ENCODE assay signal across 30 mouse cellular contexts in genomic region chr10:117635078-117635771, GRCm38 (mm10).
"Had no signal": no experiment of that assay in that cellular context is flagged by ENCODE, and none has a peak within 500 bp of the region (broad histone marks: within the 10 kb centered on the region; RNA-seq: fewer than 3 reads in every experiment).

No protein-coding gene starts in this region.

- H3K9ac ChIP-seq: heart, embryonic 12.5 days; heart, embryonic 13.5 days; heart, embryonic 15.5 days; hindbrain, embryonic 12.5 days; hindbrain, embryonic 13.5 days; hindbrain, embryonic 14.5 days; hindbrain, embryonic 15.5 days; intestine, embryonic 15.5 days; kidney, embryonic 15.5 days had no signal

- H3K36me3 ChIP-seq: heart, embryonic 10.5 days; heart, embryonic 12.5 days; heart, embryonic 13.5 days; heart, embryonic 15.5 days; hindbrain, embryonic 10.5 days; hindbrain, embryonic 12.5 days; hindbrain, embryonic 13.5 days; hindbrain, embryonic 15.5 days; intestine, embryonic 15.5 days; kidney, embryonic 15.5 days had no signal

- H3K27me3 ChIP-seq: intestine, embryonic 15.5 days had no signal

- DNase-seq: heart, postnatal 10 days; heart, postnatal 36 days; heart, postnatal 4 days; kidney, adult 11 months; kidney, adult 18-20 months; kidney, adult 2 months; kidney, adult 8-10 months; kidney, adult 9 months; kidney, postnatal 10 days; kidney, postnatal 14 days; kidney, postnatal 25 days; kidney, postnatal 36 days; kidney, postnatal 4 days; layer of hippocampus, adult 9-11 months; layer of hippocampus, postnatal 36 days had no signal

- H3K4me1 ChIP-seq: hindbrain, embryonic 12.5 days; hindbrain, embryonic 13.5 days; hindbrain, embryonic 15.5 days; intestine, embryonic 15.5 days had no signal

- H3K27ac ChIP-seq: heart, embryonic 10.5 days; heart, embryonic 13.5 days; heart, embryonic 15.5 days; hindbrain, embryonic 10.5 days; hindbrain, embryonic 12.5 days; hindbrain, embryonic 13.5 days; hindbrain, embryonic 14.5 days; hindbrain, embryonic 15.5 days; hindbrain, postnatal 0 days; intestine, embryonic 15.5 days; kidney, embryonic 15.5 days; kidney, postnatal 0 days; layer of hippocampus, adult 2 months; left cerebral cortex, adult 2 months had no signal

- H3K4me3 ChIP-seq: heart, embryonic 10.5 days; heart, embryonic 12.5 days; heart, embryonic 13.5 days; heart, embryonic 15.5 days; hindbrain, embryonic 10.5 days; hindbrain, embryonic 12.5 days; hindbrain, embryonic 13.5 days; hindbrain, embryonic 15.5 days; intestine, embryonic 15.5 days; kidney, embryonic 15.5 days; layer of hippocampus, adult 2 months; left cerebral cortex, adult 2 months had no signal
